Mouse (Mus musculus) lung, postnatal 0 days (tissue): ENCODE measurements around the gene Tbkbp1. TPM values are rescaled to one million over a fixed set of nuclear protein-coding genes. Genes with fewer than 3 reads are reported as not detected.

Experiments used
- ATAC-seq: fragments of 200-750 bp; cut with Nextera tagmentation; 2 replicates; pipeline ENCODE4 v1.8.0; 2017; ENCODE audit warnings: moderate library complexity
- DNase-seq: peaks from one replicate; pipeline ENCODE4 v3.0.0-alpha.2; 2016; ENCODE audit warnings: low spot score
- H3K27ac ChIP-seq: fragments of 300-500 bp; sonication (generic); 2 replicates; pipeline ENCODE4 v1.5.1; 2014; ENCODE audit warnings: antibody characterized with exemption, mild to moderate bottlenecking, low read length, mixed read lengths
- H3K27me3 ChIP-seq: fragments of 300-500 bp; sonication (generic); replicated peaks from 2 replicates; pipeline ENCODE4 v1.6.1; 2014; ENCODE audit warnings: low read length, mixed read lengths; ENCODE audit not compliant: insufficient read depth
- H3K36me3 ChIP-seq: fragments of 300-500 bp; sonication (generic); 2 replicates; pipeline ENCODE4 v1.6.1; 2014; ENCODE audit warnings: low read length, mixed read lengths; ENCODE audit not compliant: insufficient read depth
- H3K4me1 ChIP-seq: fragments of 300-500 bp; sonication (generic); 2 replicates; pipeline ENCODE4 v1.6.1; 2014; ENCODE audit warnings: antibody characterized with exemption, low read depth, low read length, mixed read lengths; ENCODE audit not compliant: insufficient read depth
- H3K4me2 ChIP-seq: fragments of 300-500 bp; sonication (generic); replicated peaks from 2 replicates; pipeline ENCODE4 v1.6.1; 2014; ENCODE audit warnings: low read depth, mild to moderate bottlenecking, low read length, moderate library complexity, mixed read lengths
- H3K4me3 ChIP-seq: fragments of 300-500 bp; sonication (generic); 2 replicates; pipeline ENCODE4 v1.5.1; 2014; ENCODE audit warnings: low read depth, low read length
- H3K9ac ChIP-seq: fragments of 300-500 bp; sonication (generic); replicated peaks from 2 replicates; pipeline ENCODE4 v1.6.1; 2014; ENCODE audit warnings: low read depth, mild to moderate bottlenecking
- H3K9me3 ChIP-seq: fragments of 300-500 bp; sonication (generic); 2 replicates; pipeline ENCODE4 v1.6.1; 2016; ENCODE audit warnings: low read length, mixed read lengths
- CTCF ChIP-seq: IDR thresholded peaks from 2 replicates; pipeline ENCODE4 v1.5.1; 2016; ENCODE audit warnings: antibody characterized with exemption, mild to moderate bottlenecking
- EP300 ChIP-seq: IDR thresholded peaks from 2 replicates; pipeline ENCODE4 v1.6.1; 2016; ENCODE audit warnings: antibody characterized with exemption, mild to moderate bottlenecking, control low read depth
- WGBS: fragments of 180-500 bp; shearing (Covaris S2); extraction: QIAGEN DNeasy Blood & Tissue Kit; methylation state at CpG from one replicate; pipeline ENCODE4 v1.1.7; 2014; 5-methylcytosine and 5-hydroxymethylcytosine counted together
- polyA plus RNA-seq: library from polyadenylated mRNA; unstranded; fragments of >200 nt; fragmentation: Nextera tagmentation; extraction: Ambion mirVana; gene quantifications from 2 replicates; pipeline ENCODE4 v1.2.1, GENCODE M21; 2015

Gene Tbkbp1
- polyA plus RNA-seq, 1 experiment from 2014 or later, result 8.1 TPM

- Histone ChIP-seq H3K9ac (no peak overlapping the region), H3K27me3 (no peaks in the 10 kb centered on the region), H3K27ac (no peak overlapping the region), H3K9me3 (no peaks in the 10 kb centered on the region), H3K4me1 (0 out of 2 replicates have a peak, but pooled peaks cover 3% of the 10 kb centered on the region), H3K4me3 (no peak overlapping the region), H3K4me2 (no peak overlapping the region; the same call in 1 of the 2 replicates), H3K36me3 (no peaks in the 10 kb centered on the region)
- no peak for ATAC-seq
- DNase-seq, result no peak
- TF ChIP-seq CTCF, result no peak
- no peak for TF ChIP-seq EP300
- 47% methylated on average over 9 of the region's 9 CpGs for WGBS
Measured at GRCm38 (mm10) chr11:97145951-97146350, 5.3 kb downstream of the Tbkbp1 start.

- no peak for DNase-seq
- Histone ChIP-seq H3K27ac (no peak overlapping the region), H3K27me3 (no peaks in the 10 kb centered on the region), H3K4me2 (no peak overlapping the region), H3K9ac (no peak overlapping the region), H3K4me3 (no peak overlapping the region), H3K36me3 (no peaks in the 10 kb centered on the region), H3K9me3 (no peaks in the 10 kb centered on the region), H3K4me1 (0 out of 2 replicates have a peak, but pooled peaks cover 3% of the 10 kb centered on the region)
- 39% methylated on average over 2 of the region's 2 CpGs for WGBS
- ATAC-seq, result no peak
- no peak for TF ChIP-seq CTCF
- no peak for TF ChIP-seq EP300
Measured at GRCm38 (mm10) chr11:97145320-97145719, 6.0 kb downstream of the Tbkbp1 start.

GRCm38 (mm10) chr11:97143196-97143900 lies 7.9 kb downstream of the Tbkbp1 start:
- no peak overlapping the region for H3K4me3 ChIP-seq
- no peak overlapping the region for H3K27ac ChIP-seq
- no peaks in the 10 kb centered on the region for H3K36me3 ChIP-seq
- no peak overlapping the region for H3K9ac ChIP-seq
- DNase-seq (no peak), ATAC-seq (no peak)
- H3K4me1 ChIP-seq, result 0 out of 2 replicates have a peak, but pooled peaks cover 6% of the 10 kb centered on the region
- WGBS, result 79% methylated on average over 9 of the region's 9 CpGs
- TF ChIP-seq EP300, result no peak
- TF ChIP-seq CTCF, result no peak
- H3K27me3 ChIP-seq, result no peaks in the 10 kb centered on the region
- no peak overlapping the region for H3K4me2 ChIP-seq
- no peaks in the 10 kb centered on the region for H3K9me3 ChIP-seq

GRCm38 (mm10) chr11:97142159-97142608 lies 9.1 kb downstream of the Tbkbp1 start:
- DNase-seq (peak; percentile 88), ATAC-seq (peak; percentile 74)
- Histone ChIP-seq H3K4me2 (no peak overlapping the region), H3K4me3 (no peak overlapping the region), H3K27ac (peak overlapping the region; percentile 28; the same call in 1 of the 2 replicates), H3K4me1 (0 out of 2 replicates have a peak, but pooled peaks cover 6% of the 10 kb centered on the region), H3K9ac (no peak overlapping the region), H3K27me3 (no peaks in the 10 kb centered on the region), H3K9me3 (no peaks in the 10 kb centered on the region), H3K36me3 (no peaks in the 10 kb centered on the region)
- 37% methylated on average over 8 of the region's 8 CpGs for WGBS
- no peak for TF ChIP-seq CTCF
- TF ChIP-seq EP300, result peak; percentile 62; the same call in 1 of the 2 replicates

- no peak overlapping the region for H3K4me2 ChIP-seq
- H3K36me3 ChIP-seq, result no peaks in the 10 kb centered on the region
- DNase-seq (peak; percentile 32), ATAC-seq (no peak)
- no peak overlapping the region for H3K4me3 ChIP-seq
- H3K27ac ChIP-seq, result no peak overlapping the region
- no peaks in the 10 kb centered on the region for H3K9me3 ChIP-seq
- 0 out of 2 replicates have a peak, but pooled peaks cover 3% of the 10 kb centered on the region for H3K4me1 ChIP-seq
- WGBS, result 57% methylated on average over 4 of the region's 4 CpGs
- H3K9ac ChIP-seq, result no peak overlapping the region
- TF ChIP-seq EP300 (no peak), CTCF (no peak)
- no peaks in the 10 kb centered on the region for H3K27me3 ChIP-seq
Measured at GRCm38 (mm10) chr11:97140811-97141210, 10.5 kb downstream of the Tbkbp1 start.

- Histone ChIP-seq H3K4me3 (peak overlapping the region; percentile 25), H3K36me3 (no peaks in the 10 kb centered on the region), H3K4me1 (0 out of 2 replicates have a peak, but pooled peaks cover 3% of the 10 kb centered on the region), H3K9me3 (no peaks in the 10 kb centered on the region), H3K9ac (no peak overlapping the region), H3K27me3 (no peaks in the 10 kb centered on the region), H3K4me2 (peak overlapping the region; percentile 58), H3K27ac (no peak overlapping the region)
- WGBS, result 41% methylated on average over 15 of the region's 15 CpGs
- DNase-seq (no peak), ATAC-seq (no peak)
- TF ChIP-seq EP300, result no peak
- no peak for TF ChIP-seq CTCF
Measured at GRCm38 (mm10) chr11:97139256-97139655, 12.0 kb downstream of the Tbkbp1 start.
